Mouse (Mus musculus) erythroblast, adult 5-6 weeks (primary cell): ENCODE data around the gene Atpaf1. TPM values are rescaled to one million over a fixed set of nuclear protein-coding genes. Genes with fewer than 3 reads are reported as not detected.

Experiments
- ATAC-seq: replicated peaks from 2 replicates; pipeline ENCODE4 v1.8.0; 2016; ENCODE audit warnings: moderate number of reproducible peaks, mild to moderate bottlenecking, moderate TSS enrichment, inconsistent platforms; ENCODE audit not compliant: poor library complexity, low FRiP score, severe bottlenecking
- total RNA-seq, 2 experiments: library from RNA; stranded (forward) in 1 of 2; stranded (reverse) in 1 of 2; fragments of 150-400 nt in 1 of 2; fragments of 200-764, 138-1000 nt in 1 of 2; gene quantifications; 2 replicates each; pipeline versions ENCODE4 v1.2.3 to v1.2.4; 2015 to 2017; ENCODE audit warnings: low replicate concordance in 2 of 2

Gene Atpaf1
- total RNA-seq, 2 experiments from 2014 or later: 2.3 to 2.7 TPM

DNA sequence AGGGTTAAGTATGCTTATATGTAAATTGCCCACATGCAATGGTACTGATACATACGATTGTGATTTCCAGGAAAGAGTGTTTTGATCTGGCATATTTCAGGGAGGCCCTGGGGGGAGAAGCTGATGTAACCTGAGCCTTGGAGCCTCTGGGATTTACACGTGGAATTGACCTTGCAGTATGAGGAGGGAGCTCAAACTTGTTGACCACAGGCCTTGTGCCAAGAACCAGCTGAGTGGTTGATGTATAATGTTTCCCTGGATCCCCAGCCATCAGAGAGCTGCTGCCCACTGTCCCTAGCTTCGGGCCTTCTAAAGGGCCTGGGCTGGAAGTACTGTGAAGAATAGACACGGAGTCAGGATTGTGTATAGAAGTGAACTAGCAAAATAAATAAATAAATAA lies 55.3 kb downstream of the Atpaf1 start:
- no peak for ATAC-seq

DNA sequence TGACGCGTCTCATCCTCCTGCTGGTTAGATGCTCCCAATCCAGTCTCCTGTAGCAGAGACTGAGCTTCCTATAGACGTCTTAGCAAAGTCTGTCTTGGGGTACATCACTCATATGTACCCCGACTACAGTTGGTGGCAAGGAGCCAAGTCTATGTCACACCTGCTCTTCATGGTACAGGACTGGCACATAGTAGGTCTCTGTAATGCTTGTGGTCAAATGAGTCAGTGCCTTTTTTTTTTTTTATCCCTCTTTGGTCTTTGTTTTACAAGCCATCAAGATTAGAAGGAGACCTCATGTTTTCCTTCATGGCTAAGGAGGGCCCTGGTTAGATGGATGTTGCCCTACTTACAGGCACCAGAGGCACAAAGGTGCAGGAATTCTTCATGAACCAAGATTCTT lies 56.2 kb downstream of the Atpaf1 start:
- ATAC-seq: no peak

DNA sequence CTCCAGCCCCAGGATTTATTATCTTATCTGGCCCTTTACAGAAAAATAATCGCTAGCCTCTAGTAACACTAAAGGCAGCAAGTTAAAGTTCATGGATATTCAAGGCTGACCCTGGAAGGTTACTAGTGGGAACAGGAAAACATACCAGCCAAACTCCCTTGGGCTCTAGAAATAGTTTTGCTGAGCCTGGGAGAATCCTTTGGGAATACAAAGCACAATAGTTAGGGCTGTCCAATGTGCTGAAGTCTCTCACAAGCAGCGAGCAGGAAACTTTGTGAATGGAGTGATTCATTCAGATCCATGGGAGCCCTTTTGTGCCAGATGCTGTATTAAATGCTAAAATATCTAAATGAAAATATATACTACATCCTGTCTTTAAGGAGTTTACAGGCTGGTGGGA lies 62.0 kb downstream of the Atpaf1 start:
- ATAC-seq: no peak

DNA sequence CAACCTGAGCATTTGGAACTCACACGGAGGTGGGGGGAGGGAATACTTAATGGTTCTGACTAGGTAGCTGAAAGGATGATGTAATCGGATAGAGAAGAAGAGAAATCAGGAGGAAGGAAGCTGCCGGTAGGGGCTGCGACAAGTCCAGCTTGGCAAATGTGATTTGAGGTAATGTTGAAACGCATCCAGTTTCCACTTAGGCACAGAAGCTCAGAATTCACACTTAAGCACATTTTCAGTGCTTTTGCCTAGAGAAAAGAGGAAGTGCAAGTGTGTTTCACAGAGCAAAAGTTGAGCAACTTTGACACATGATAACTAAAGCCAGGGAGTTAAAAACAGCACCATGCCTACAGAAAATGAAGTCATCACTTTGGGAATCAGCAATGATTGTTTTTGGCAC lies 62.8 kb downstream of the Atpaf1 start:
- no peak for ATAC-seq

DNA sequence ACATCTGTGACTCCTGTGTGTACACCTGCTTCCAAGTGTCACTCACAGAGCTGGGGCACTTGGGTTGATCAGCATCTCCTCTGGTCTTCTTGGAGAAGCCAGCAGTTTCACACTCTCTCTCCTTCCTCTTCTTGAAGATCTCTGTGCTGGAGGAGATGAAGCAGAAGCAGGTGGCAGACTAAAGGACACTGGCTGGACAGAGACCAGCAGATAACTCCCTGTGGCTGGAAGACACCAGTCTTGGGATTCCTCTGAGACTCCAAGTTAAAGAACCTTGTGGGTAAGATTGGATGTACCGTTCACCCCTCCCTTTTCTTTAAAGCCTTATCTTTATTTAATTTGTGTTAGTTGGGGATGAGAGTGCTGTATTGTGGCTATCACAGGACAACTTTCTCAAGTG lies 63.5 kb downstream of the Atpaf1 start:
- peak; percentile 36 for ATAC-seq

DNA sequence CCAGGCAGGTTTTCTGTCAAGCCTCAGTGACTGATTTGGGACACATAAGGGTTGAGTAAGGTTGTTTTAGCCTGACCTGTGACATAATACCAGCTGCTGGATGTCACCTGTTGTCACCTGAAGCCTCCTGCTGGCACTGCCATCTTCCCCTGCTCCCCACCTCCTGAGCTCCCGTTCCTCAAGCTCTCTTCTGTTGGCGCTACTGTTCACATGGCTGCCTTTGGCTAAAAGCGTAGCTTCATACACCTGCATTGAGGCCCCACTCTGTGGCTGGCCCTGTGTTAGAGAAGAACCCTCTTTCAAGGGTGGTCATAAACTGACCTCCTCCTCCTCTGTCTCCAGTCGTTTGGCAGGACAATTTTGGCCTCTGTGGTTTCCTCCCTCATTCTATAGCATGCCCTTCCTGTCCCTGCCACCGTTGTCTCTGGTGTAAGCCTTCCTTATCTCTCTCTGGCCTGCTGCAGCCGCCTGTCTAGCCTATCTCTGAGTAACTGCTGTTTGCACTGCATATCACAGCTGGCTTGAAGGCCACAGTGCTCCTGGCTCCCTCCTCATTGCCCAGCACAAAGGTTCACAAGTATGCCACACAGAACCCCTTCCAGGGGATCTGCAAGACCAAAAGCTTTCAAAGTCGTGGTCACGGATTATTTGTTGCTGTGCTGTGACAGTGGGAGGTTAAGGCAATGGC lies 64.5 kb downstream of the Atpaf1 start:
- ATAC-seq: peak; percentile 94

DNA sequence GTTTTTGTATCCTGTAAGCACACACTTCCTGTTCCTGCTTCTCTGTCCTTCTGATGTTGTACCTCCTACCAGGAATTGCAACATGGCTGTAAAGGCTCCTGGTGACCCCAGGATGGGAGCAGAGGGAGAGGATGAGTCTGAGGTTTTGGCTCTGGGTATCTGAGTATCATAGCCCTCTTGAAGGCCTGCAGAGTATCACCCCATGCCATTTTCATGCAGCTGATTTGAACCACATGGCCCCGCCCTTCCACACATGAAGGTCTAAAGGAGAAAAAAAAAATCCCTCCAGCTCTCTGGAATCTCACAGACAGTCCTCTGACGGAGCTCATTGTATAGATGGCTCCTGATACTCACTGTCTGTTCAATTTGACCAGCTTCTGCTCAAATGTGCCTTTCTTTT lies 65.5 kb downstream of the Atpaf1 start:
- ATAC-seq: peak; percentile 28

DNA sequence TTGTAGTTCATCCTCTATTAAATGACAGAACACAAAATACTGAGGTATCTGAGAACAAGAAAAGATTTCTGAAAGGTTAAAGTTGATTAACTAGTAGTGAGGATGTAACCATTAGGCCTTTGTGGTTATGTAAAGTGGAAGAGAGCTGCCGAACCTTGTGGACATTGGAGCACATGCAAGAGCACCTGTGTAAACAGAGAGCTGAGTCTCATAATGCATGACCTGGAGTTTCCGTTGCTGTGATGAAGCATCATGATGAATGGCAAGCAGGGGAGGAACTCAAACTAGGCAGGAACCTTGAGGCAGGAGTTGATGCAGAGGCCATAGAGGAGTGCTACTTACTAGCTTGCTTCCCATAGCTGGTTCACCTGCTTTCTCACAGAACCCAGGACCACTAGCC lies 66.0 kb downstream of the Atpaf1 start:
- ATAC-seq: no peak

DNA sequence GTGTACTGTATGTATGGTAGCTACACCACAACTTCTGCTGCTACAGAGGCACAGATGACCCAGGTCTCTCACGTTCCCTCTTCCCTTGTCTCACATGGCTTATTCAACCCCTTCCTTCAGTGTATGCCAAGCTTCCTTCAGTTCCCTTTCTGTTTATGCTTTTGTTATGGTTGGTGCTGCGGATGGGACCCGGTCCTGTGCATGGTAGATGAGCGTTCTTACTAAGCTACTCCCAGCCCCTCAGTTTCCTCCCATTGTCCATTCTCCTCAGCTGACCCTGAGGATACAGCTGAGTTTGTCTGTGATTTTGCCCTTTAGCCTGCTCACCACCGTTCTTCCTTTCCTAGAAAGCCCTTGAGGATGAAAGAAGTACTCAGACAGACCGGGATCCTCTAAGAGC lies 67.0 kb downstream of the Atpaf1 start:
- ATAC-seq: no peak

DNA sequence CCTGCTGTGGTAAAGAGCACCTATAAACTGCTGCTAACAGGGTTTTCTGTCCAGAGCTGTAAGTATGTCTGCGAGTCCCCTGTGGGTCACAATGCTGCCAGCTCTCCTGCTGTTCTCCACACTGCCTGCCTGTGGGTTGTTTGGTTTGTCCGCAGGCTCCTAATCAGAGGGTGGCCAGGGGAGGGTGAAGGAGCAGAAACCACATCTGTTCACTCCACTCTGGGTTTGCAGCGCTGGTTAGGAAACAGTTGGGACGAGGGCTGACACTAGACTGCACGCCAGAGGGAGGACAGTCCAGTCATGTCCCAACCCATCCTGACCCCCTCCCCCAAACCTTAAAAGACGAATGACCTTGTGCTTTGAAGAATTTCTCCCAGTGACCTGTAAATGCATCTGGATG lies 70.5 kb downstream of the Atpaf1 start:
- no peak for ATAC-seq

DNA sequence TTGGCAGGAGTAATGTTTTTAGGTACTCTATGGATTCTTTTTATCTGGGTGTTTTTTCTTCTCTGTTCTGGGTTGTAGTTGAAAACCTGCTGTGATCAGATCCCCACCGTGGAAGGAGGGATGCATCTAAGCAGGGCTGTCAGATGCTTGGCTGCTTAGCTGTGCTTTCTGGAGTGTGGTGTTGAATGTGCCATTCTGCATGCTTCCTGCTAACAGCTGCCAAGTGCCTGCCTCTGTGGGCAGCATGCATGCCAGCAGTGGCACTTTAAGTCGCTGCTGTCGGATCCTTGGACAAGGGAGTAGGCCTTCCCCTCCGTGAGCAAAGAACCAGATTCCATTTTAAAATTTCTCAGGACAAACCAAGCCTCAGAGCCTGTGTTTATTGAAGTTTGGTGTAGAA lies 71.0 kb downstream of the Atpaf1 start:
- ATAC-seq: no peak

DNA sequence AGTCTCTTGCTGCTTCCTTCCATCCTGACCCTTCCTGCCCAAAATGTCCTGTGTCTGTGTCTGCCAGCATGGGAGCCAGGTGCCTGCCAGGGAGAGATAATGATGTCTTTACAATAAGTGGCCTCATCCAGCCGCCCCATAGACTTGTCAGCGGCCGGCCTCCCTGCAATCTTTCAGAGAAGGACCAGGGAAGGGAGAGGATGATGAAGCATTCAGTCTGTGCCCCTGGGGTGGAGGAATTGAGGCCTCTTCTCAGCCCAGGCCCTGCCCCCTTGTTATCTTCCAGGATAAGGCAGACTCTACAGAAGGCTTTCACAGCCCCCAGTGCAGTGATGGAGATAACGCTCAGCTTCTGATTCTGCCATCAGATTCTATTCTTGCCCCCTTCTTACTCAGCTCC lies 71.7 kb downstream of the Atpaf1 start:
- peak; percentile 87 for ATAC-seq

DNA sequence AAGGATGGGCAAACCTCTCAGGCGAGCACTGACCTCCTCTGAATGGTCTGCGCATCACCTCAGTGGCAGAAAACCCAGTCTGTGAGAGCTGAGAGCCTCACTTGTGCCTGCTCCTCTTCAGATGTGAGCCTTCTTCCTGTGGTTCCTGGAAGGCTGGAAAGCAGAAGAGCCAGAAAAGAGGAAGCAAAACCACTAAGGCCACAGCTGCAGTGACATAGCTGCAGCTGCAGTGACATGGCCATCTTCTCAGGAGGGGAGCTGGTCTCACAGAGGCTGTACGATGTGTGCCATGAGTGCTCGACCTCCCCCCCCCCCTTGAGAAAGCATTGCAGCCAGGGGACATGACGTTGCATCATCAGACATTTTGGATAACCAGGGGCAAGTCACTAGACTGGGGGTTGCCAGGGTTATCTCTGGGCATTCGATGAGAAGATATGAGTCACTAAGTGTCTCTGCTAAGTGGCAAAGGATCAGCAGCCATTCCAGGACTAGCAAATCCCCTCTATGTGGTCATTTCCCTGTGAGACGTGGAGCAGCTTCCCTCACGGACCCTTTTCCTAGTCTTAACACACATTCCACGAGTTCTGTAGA lies 72.8 kb downstream of the Atpaf1 start:
- ATAC-seq: 0 out of 2 replicates have a peak, but pooled peaks have one; percentile 18

DNA sequence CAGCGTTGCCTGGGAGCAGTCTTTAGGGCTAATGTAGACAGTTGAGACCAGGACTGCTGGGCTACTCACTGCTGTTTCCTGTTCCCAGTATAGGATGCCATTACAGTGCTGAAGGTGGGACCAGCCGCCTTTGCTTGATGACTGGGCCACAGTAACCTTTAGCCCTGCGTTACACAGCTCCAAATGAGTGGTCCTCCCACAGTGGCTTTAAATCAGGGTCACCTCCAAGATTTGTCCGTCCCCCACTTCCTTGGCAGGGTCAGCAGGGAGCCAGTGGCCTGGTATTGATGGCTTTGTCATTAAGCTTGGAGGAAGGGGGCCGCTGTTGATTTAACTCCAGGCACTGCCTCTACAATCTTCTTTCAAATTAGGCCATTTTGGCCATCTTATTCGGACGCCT lies 78.7 kb downstream of the Atpaf1 start:
- no peak for ATAC-seq

DNA sequence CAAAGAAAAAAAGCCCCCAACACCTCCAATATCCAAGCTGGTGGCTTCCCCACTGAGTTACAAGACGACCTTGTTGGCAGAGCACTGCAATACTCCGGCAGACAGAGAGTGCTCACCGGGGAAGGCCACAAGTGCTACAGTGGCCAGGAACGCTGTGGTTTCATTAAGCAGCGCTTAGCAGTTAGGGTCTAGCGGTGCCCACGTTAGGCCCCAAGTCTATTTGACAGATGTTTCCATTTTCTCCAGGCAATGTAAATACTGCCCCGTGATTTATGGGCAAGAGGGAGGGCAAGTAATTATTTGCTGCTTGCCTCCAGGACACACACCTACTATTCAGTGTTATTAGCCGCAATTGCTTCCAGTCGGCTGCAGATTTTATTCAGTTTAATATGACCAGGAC lies 79.3 kb downstream of the Atpaf1 start:
- no peak for ATAC-seq

Other genes with a start within 250 kb of the Atpaf1 start
- not detected in 2 replicates for gene Cyp4a31, start 221.2 kb upstream of the Atpaf1 start, total RNA-seq (2015; ENCODE audit: low replicate concordance)
- not detected in 2 replicates for gene Cyp4a31, start 221.2 kb upstream of the Atpaf1 start, total RNA-seq (2017; ENCODE audit: low replicate concordance)
- not detected in 2 replicates for gene Cyp4a32, start 183.8 kb upstream of the Atpaf1 start, total RNA-seq (2015; ENCODE audit: low replicate concordance)
- not detected in 2 replicates for gene Cyp4a32, start 183.8 kb upstream of the Atpaf1 start, total RNA-seq (2017; ENCODE audit: low replicate concordance)
- gene Cyp4b1, start 137.1 kb upstream of the Atpaf1 start, total RNA-seq (2015; ENCODE audit: low replicate concordance): not detected in 2 replicates
- not detected in 2 replicates for gene Cyp4b1, start 137.1 kb upstream of the Atpaf1 start, total RNA-seq (2017; ENCODE audit: low replicate concordance)
- gene Efcab14, start 47.1 kb upstream of the Atpaf1 start, total RNA-seq (2015; ENCODE audit: low replicate concordance): 29.9 and 33.4 TPM in 2 replicates
- 12.7 and 27.6 TPM in 2 replicates for gene Efcab14, start 47.1 kb upstream of the Atpaf1 start, total RNA-seq (2017; ENCODE audit: low replicate concordance)
- gene Tex38, start 3.8 kb upstream of the Atpaf1 start, total RNA-seq (2015; ENCODE audit: low replicate concordance): not detected in 2 replicates
- gene Tex38, start 3.8 kb upstream of the Atpaf1 start, total RNA-seq (2017; ENCODE audit: low replicate concordance): not detected in 2 replicates
- gene Mob3c, start 43.3 kb downstream of the Atpaf1 start, total RNA-seq (2015; ENCODE audit: low replicate concordance): 2.5 and 3.8 TPM in 2 replicates
- 4.6 and 4.7 TPM in 2 replicates for gene Mob3c, start 43.3 kb downstream of the Atpaf1 start, total RNA-seq (2017; ENCODE audit: low replicate concordance)
- 31.8 and 64.2 TPM in 2 replicates for gene Mknk1, start 54.4 kb downstream of the Atpaf1 start, total RNA-seq (2015; ENCODE audit: low replicate concordance)
- 85.6 and 115 TPM in 2 replicates for gene Mknk1, start 54.4 kb downstream of the Atpaf1 start, total RNA-seq (2017; ENCODE audit: low replicate concordance)
- gene Kncn, start 99.6 kb downstream of the Atpaf1 start, total RNA-seq (2015; ENCODE audit: low replicate concordance): not detected in 2 replicates
- not detected in 2 replicates for gene Kncn, start 99.6 kb downstream of the Atpaf1 start, total RNA-seq (2017; ENCODE audit: low replicate concordance)
- gene 6430628N08Rik, start 105.9 kb downstream of the Atpaf1 start, total RNA-seq (2015; ENCODE audit: low replicate concordance): not detected in 2 replicates
- not detected in 2 replicates for gene 6430628N08Rik, start 105.9 kb downstream of the Atpaf1 start, total RNA-seq (2017; ENCODE audit: low replicate concordance)
- not detected in 2 replicates for gene Dmbx1, start 155.1 kb downstream of the Atpaf1 start, total RNA-seq (2015; ENCODE audit: low replicate concordance)
- not detected in 2 replicates for gene Dmbx1, start 155.1 kb downstream of the Atpaf1 start, total RNA-seq (2017; ENCODE audit: low replicate concordance)
- 2.1 TPM in 1 of 2 replicates, not detected in the other for gene Faah, start 233.1 kb downstream of the Atpaf1 start, total RNA-seq (2015; ENCODE audit: low replicate concordance)
- 1.3 TPM in 1 of 2 replicates, not detected in the other for gene Faah, start 233.1 kb downstream of the Atpaf1 start, total RNA-seq (2017; ENCODE audit: low replicate concordance)